Mouse (Mus musculus): ENCODE data around the gene Cyp2f2. TPM values are rescaled to one million over a fixed set of nuclear protein-coding genes. Genes with fewer than 3 reads are reported as not detected.

Cyp2f2 gene
- total and polyA plus RNA-seq, 2 experiments from 2014 or later, result 0.39 to 0.55 TPM

DNA sequence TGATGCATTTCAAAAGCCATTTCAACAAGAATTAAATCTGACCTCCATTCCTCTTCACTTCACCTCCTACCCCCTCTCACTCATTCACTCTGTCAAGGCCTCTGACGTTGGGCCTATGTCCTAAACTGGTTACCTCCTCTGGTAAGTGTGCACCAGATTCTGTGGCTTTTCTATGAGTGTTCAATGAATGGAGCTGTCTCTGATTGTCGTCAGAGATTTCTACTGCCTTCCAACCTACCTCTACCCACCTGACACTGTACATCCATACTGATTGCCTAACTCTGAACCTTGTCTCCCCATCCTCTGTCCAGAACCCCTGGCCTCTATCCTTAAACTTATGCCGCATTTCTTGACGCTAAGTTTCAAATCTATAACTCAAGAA is 58.2 kb downstream of the Cyp2f2 start:
- Histone ChIP-seq H3K27ac (ENCODE audit: low read depth, low read length) (peak overlapping the region; percentile 92), H3K27me3 (ENCODE audit: insufficient read depth, low read length) (no peaks in the 10 kb centered on the region), H3K9ac (replicated peaks; ENCODE audit: low read length, poor library complexity, severe bottlenecking) (peak overlapping the region; percentile 72), H3K9me3 (ENCODE audit: low read length) (no peaks in the 10 kb centered on the region), H3K4me3 (ENCODE audit: low read depth, low read length) (peak overlapping the region; percentile 62), H3K4me2 (ENCODE audit: low read depth, low read length, poor library complexity, severe bottlenecking) (peak overlapping the region; percentile 58), H3K4me1 (ENCODE audit: insufficient read depth, low read length) (no peaks in the 10 kb centered on the region), H3K36me3 (ENCODE audit: insufficient read depth, low read length) (peaks cover 25% of the 10 kb centered on the region)
- no peak; the same call in 1 of the 2 replicates for ATAC-seq (ENCODE audit: low FRiP score)
- no peak for TF ChIP-seq CTCF (IDR thresholded peaks at IDR 0.05)
- DNase-seq (ENCODE audit: low spot score), result no peak
- WGBS, result 15% methylated on average over 4 of the region's 4 CpGs

DNA sequence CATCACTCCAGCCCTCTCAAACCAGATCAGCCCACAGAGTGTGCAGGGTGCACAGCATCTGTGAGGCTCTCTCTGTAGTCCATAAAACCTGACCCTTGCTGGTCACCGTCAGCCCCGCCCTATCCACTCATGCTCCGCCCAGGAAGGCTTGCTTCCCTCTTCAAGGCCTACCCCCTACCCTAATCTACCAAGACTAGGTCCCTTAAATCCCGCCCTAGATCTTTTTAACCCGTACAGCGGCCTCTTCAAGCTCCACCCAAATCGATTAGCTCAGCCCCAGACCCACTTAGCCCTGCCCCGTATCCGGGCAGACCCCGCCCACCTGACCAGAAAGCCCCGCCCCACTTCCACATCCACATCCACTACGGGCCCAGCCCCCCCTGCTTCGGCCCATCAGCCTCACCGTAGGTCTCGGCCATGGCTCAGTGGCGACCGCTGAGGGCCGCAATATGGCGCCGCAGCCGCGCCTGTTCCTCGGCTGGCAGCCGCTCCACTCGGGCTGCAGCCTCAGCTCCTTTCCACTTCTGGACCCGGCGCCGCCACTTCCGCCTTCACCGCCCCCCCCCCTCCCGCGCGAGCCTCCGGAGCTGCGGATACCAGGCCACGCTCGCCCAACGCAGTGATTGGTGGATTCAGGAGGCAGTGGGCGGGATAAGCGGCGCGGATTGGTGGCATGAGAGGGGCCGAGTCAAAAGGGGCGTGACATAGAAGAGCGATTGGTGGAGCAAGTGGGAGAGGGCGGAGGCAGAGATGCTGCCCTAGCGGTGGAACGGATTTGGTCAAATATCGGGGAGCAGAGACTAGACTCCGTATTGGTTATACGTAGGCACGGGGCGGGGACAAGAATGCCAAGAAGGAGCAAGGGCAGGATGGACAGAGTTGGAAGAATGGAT is 58.9 kb downstream of the Cyp2f2 start, which contains the start of gene Rab4b:
Rab4b (minus strand) TSS at position 573 of the 893 bp plus-strand sequence.
- peak; percentile 99 for DNase-seq (ENCODE audit: low spot score)
- Histone ChIP-seq H3K9ac (replicated peaks; ENCODE audit: low read length, poor library complexity, severe bottlenecking) (peak within 1 kb of the TSS; percentile 72), H3K4me1 (ENCODE audit: insufficient read depth, low read length) (no peaks in the 10 kb centered on the region), H3K36me3 (ENCODE audit: insufficient read depth, low read length) (peaks cover 20% of the 10 kb centered on the region), H3K27ac (ENCODE audit: low read depth, low read length) (peak within 1 kb of the TSS; percentile 92), H3K4me3 (ENCODE audit: low read depth, low read length) (peak within 1 kb of the TSS; percentile 62), H3K9me3 (ENCODE audit: low read length) (no peaks in the 10 kb centered on the region), H3K4me2 (ENCODE audit: low read depth, low read length, poor library complexity, severe bottlenecking) (peak within 1 kb of the TSS; percentile 58), H3K27me3 (ENCODE audit: insufficient read depth, low read length) (no peaks in the 10 kb centered on the region)
- peak; percentile 98 for ATAC-seq (ENCODE audit: low FRiP score)
- TF ChIP-seq CTCF (IDR thresholded peaks at IDR 0.05), result peak; percentile 82
- under 1% methylated on average over 52 of the region's 53 CpGs for WGBS

DNA sequence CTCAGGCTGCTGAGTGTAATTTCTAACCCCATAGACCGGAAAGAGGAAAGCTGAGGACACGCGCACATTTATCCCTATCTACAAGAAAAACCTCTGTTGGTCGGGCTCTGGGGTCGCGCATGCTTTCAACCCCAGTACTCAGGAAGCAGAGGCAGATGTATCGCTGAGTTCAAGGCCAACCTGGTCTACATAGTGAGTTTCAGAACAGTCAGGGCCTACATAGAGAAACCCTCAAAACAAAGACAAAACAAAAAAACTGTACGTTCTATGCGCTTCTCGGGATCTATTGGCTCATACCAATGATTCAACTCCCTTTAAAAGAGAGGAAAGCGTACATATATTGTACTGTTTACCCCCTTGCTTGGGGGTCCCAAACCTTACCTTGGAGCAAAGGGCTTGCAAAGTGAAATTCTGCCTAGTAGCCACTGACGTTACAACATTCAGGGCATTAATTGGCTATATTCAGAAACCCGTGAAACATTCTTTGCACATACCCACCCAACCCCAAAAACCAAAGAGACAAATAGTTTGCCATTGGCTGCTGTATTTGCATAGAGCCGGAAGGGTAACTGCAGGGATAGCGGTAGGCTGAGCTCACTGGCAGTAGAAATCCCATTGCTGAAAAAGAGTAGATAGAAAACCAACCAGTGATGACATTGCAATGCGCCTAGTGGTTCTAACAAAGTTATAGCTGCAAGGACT is 59.7 kb downstream of the Cyp2f2 start:
- Histone ChIP-seq H3K9ac (replicated peaks; ENCODE audit: low read length, poor library complexity, severe bottlenecking) (peak overlapping the region; percentile 39; the same call in 1 of the 2 replicates), H3K4me3 (ENCODE audit: low read depth, low read length) (peak overlapping the region; percentile 32; the same call in 1 of the 2 replicates), H3K27ac (ENCODE audit: low read depth, low read length) (peak overlapping the region; percentile 80), H3K27me3 (ENCODE audit: insufficient read depth, low read length) (no peaks in the 10 kb centered on the region), H3K36me3 (ENCODE audit: insufficient read depth, low read length) (peaks cover 14% of the 10 kb centered on the region), H3K4me2 (ENCODE audit: low read depth, low read length, poor library complexity, severe bottlenecking) (peak overlapping the region; percentile 46), H3K4me1 (ENCODE audit: insufficient read depth, low read length) (no peaks in the 10 kb centered on the region), H3K9me3 (ENCODE audit: low read length) (no peaks in the 10 kb centered on the region)
- WGBS, result 47% methylated on average over 16 of the region's 16 CpGs
- ATAC-seq (ENCODE audit: low FRiP score) (no peak), DNase-seq (ENCODE audit: low spot score) (no peak)
- TF ChIP-seq CTCF (IDR thresholded peaks at IDR 0.05), result no peak

DNA sequence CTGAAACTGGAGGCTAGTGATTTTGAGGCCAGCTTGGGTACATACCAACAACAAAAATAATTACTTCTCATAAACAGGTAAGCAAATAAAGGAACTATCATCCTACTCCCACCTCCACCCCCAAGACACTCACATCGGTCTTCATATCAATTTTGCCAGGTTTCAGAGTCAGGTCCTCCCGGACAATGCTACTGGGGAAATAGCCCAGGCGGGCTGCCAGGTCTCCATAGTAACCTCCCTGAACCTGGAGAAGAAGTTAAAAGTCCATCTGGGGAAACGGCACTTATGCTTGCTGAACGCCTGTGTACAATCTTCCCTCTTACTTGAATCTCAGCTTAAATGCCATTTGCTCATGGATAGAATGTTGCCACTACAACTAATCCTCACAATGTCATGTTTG is 60.3 kb downstream of the Cyp2f2 start:
- H3K9ac ChIP-seq (replicated peaks; ENCODE audit: low read length, poor library complexity, severe bottlenecking), result no peak overlapping the region
- no peak overlapping the region for H3K27ac ChIP-seq (ENCODE audit: low read depth, low read length)
- no peaks in the 10 kb centered on the region for H3K4me1 ChIP-seq (ENCODE audit: insufficient read depth, low read length)
- no peaks in the 10 kb centered on the region for H3K9me3 ChIP-seq (ENCODE audit: low read length)
- no peak overlapping the region for H3K4me3 ChIP-seq (ENCODE audit: low read depth, low read length)
- no peaks in the 10 kb centered on the region for H3K27me3 ChIP-seq (ENCODE audit: insufficient read depth, low read length)
- 38% methylated on average over 5 of the region's 5 CpGs for WGBS
- H3K4me2 ChIP-seq (ENCODE audit: low read depth, low read length, poor library complexity, severe bottlenecking), result no peak overlapping the region
- no peak for TF ChIP-seq CTCF (IDR thresholded peaks at IDR 0.05)
- ATAC-seq (ENCODE audit: low FRiP score), result no peak
- peaks cover 13% of the 10 kb centered on the region for H3K36me3 ChIP-seq (ENCODE audit: insufficient read depth, low read length)
- DNase-seq (ENCODE audit: low spot score), result peak; percentile 64

DNA sequence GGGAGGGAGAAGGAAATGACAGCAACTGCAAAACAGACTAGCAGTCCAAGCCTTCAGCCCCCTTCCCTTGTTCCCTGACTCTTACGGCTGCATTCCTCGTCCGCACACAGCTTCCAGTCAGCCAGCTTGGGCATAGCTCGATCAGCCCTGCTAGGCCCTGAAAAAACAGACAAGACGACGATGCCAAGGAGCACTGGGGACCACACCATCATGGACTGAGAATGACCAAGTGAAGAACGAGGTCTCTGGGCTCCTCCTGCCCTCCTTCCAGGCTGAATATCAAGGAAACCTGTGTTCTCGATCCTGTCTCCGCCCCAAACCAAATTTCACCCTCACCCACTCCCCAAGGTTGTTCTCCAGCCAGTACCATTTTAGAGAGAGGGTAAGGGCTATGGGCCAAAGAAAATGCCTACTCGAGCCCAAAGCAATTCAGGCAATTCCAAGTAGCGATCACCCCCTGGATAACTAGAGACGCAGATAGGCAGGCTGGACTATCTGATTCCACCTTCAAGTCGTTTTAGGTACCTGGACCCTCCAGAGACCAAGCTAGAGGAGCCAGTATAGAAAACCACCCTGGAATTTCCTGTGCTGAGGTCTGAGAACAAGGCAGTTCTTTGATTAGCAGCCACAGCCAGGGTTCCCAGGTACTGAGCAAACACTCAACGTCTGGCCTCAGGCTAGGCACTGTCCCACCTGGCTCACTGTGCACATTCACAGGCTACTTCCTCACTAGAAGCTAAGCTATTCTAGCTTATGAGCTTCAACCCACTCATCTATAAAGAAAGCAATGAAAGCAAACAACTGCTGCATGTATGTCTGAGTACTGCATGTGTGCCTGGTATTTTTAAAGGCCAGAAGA is 61.4 kb downstream of the Cyp2f2 start, which contains the start of the genes Gm21983 and Mia:
Gm21983 (minus strand) TSS at position 250 of the 859 bp plus-strand sequence.
Mia (minus strand) TSS at position 321 of the 859 bp plus-strand sequence.
- WGBS, result 71% methylated on average over 14 of the region's 14 CpGs
- no peaks in the 10 kb centered on the region for H3K9me3 ChIP-seq (ENCODE audit: low read length)
- H3K4me2 ChIP-seq (ENCODE audit: low read depth, low read length, poor library complexity, severe bottlenecking), result no peak within 1 kb of the TSS
- no peaks in the 10 kb centered on the region for H3K27me3 ChIP-seq (ENCODE audit: insufficient read depth, low read length)
- H3K27ac ChIP-seq (ENCODE audit: low read depth, low read length), result no peak within 1 kb of the TSS
- H3K36me3 ChIP-seq (ENCODE audit: insufficient read depth, low read length), result peaks cover 12% of the 10 kb centered on the region
- ATAC-seq (ENCODE audit: low FRiP score) (no peak), DNase-seq (ENCODE audit: low spot score) (peak; percentile 28)
- H3K4me3 ChIP-seq (ENCODE audit: low read depth, low read length), result no peak within 1 kb of the TSS
- 0 out of 2 replicates have a peak within 1 kb of the TSS, but pooled peaks have one; percentile 8 for H3K9ac ChIP-seq (replicated peaks; ENCODE audit: low read length, poor library complexity, severe bottlenecking)
- no peak for TF ChIP-seq CTCF (IDR thresholded peaks at IDR 0.05)
- H3K4me1 ChIP-seq (ENCODE audit: insufficient read depth, low read length), result no peaks in the 10 kb centered on the region

All from midbrain, postnatal 0 days (tissue).